Mouse (Mus musculus): Measurements from ENCODE around the gene Cd72. TPM values are rescaled to one million over a fixed set of nuclear protein-coding genes. Genes with fewer than 3 reads are reported as not detected.
A peak's percentile ranks its signal among the peaks of the same experiment; 100 is the strongest.

The Cd72 gene
- polyA plus RNA-seq, 1 experiment from 2014 or later = 0.94 TPM

GRCm38 (mm10) chr4:43418450-43418849 lies 36.0 kb downstream of the Cd72 start:
- H3K4me2 ChIP-seq = no peak overlapping the region
- 0 out of 2 replicates have a peak, but pooled peaks cover 6% of the 10 kb centered on the region for H3K36me3 ChIP-seq (replicated peaks)
- H3K4me3 ChIP-seq (replicated peaks) = no peak overlapping the region
- WGBS (ENCODE audit: insufficient replicate concordance) = 58% methylated on average over 4 of the region's 4 CpGs
- no peaks in the 10 kb centered on the region for H3K27me3 ChIP-seq
- peaks cover 10% of the 10 kb centered on the region; the same call in 1 of the 2 replicates for H3K4me1 ChIP-seq (replicated peaks)
- ATAC-seq (ENCODE audit: insufficient read depth) = no peak
- H3K9me3 ChIP-seq (replicated peaks) = no peaks in the 10 kb centered on the region
- H3K9ac ChIP-seq = no peak overlapping the region
- no peak overlapping the region for H3K27ac ChIP-seq (replicated peaks)

GRCm38 (mm10) chr4:43417269-43418062 lies 37.0 kb downstream of the Cd72 start:
- WGBS (ENCODE audit: insufficient replicate concordance) = 43% methylated on average over 16 of the region's 16 CpGs
- Histone ChIP-seq H3K4me1 (replicated peaks) (peaks cover 10% of the 10 kb centered on the region; the same call in 1 of the 2 replicates), H3K27ac (replicated peaks) (no peak overlapping the region; the same call in 1 of the 2 replicates), H3K4me3 (replicated peaks) (no peak overlapping the region), H3K9ac (no peak overlapping the region), H3K9me3 (replicated peaks) (no peaks in the 10 kb centered on the region), H3K36me3 (replicated peaks) (0 out of 2 replicates have a peak, but pooled peaks cover 6% of the 10 kb centered on the region), H3K27me3 (no peaks in the 10 kb centered on the region), H3K4me2 (no peak overlapping the region)
- ATAC-seq (ENCODE audit: insufficient read depth) = peak; percentile 47; the same call in 1 of the 2 replicates

GRCm38 (mm10) chr4:43416071-43416490 lies 38.3 kb downstream of the Cd72 start:
- Histone ChIP-seq H3K9ac (no peak overlapping the region), H3K27me3 (no peaks in the 10 kb centered on the region), H3K27ac (replicated peaks) (no peak overlapping the region), H3K36me3 (replicated peaks) (no peaks in the 10 kb centered on the region), H3K4me1 (replicated peaks) (peaks cover 10% of the 10 kb centered on the region; the same call in 1 of the 2 replicates), H3K9me3 (replicated peaks) (no peaks in the 10 kb centered on the region), H3K4me2 (no peak overlapping the region), H3K4me3 (replicated peaks) (no peak overlapping the region)
- no peak for ATAC-seq (ENCODE audit: insufficient read depth)
- WGBS (ENCODE audit: insufficient replicate concordance) = 82% methylated on average over 22 of the region's 22 CpGs

- no peak overlapping the region for H3K4me3 ChIP-seq (replicated peaks)
- H3K4me2 ChIP-seq = no peak overlapping the region
- H3K9ac ChIP-seq = no peak overlapping the region
- no peak overlapping the region for H3K27ac ChIP-seq (replicated peaks)
- no peak for ATAC-seq (ENCODE audit: insufficient read depth)
- no peaks in the 10 kb centered on the region for H3K9me3 ChIP-seq (replicated peaks)
- no peaks in the 10 kb centered on the region for H3K36me3 ChIP-seq (replicated peaks)
- WGBS (ENCODE audit: insufficient replicate concordance) = 77% methylated on average over 29 of the region's 29 CpGs
- peaks cover 8% of the 10 kb centered on the region; the same call in 1 of the 2 replicates for H3K4me1 ChIP-seq (replicated peaks)
- no peaks in the 10 kb centered on the region for H3K27me3 ChIP-seq
Measured at GRCm38 (mm10) chr4:43415221-43416070, 39.0 kb downstream of the Cd72 start.

GRCm38 (mm10) chr4:43414761-43415160 lies 39.7 kb downstream of the Cd72 start:
- no peak overlapping the region for H3K4me3 ChIP-seq (replicated peaks)
- H3K4me1 ChIP-seq (replicated peaks) = peaks cover 3% of the 10 kb centered on the region; the same call in 1 of the 2 replicates
- no peak overlapping the region for H3K4me2 ChIP-seq
- H3K27ac ChIP-seq (replicated peaks) = no peak overlapping the region
- WGBS (ENCODE audit: insufficient replicate concordance) = 76% methylated on average over 14 of the region's 14 CpGs
- no peaks in the 10 kb centered on the region for H3K9me3 ChIP-seq (replicated peaks)
- no peaks in the 10 kb centered on the region for H3K36me3 ChIP-seq (replicated peaks)
- H3K9ac ChIP-seq = no peak overlapping the region
- ATAC-seq (ENCODE audit: insufficient read depth) = no peak
- H3K27me3 ChIP-seq = no peaks in the 10 kb centered on the region

- Histone ChIP-seq H3K4me1 (replicated peaks) (no peaks in the 10 kb centered on the region), H3K27ac (replicated peaks) (no peak overlapping the region), H3K4me2 (no peak overlapping the region), H3K9ac (no peak overlapping the region), H3K27me3 (peaks cover 30% of the 10 kb centered on the region), H3K4me3 (replicated peaks) (no peak overlapping the region), H3K9me3 (replicated peaks) (no peaks in the 10 kb centered on the region), H3K36me3 (replicated peaks) (no peaks in the 10 kb centered on the region)
- 54% methylated on average over 12 of the region's 12 CpGs for WGBS (ENCODE audit: insufficient replicate concordance)
- ATAC-seq (ENCODE audit: insufficient read depth) = no peak
Measured at GRCm38 (mm10) chr4:43407071-43407920, 47.1 kb downstream of the Cd72 start.

GRCm38 (mm10) chr4:43406162-43406971 lies 48.1 kb downstream of the Cd72 start:
- H3K4me2 ChIP-seq = peak overlapping the region; percentile 35
- H3K27ac ChIP-seq (replicated peaks) = no peak overlapping the region
- ATAC-seq (ENCODE audit: insufficient read depth) = peak; percentile 52; the same call in 1 of the 2 replicates
- no peak overlapping the region for H3K9ac ChIP-seq
- H3K27me3 ChIP-seq = peaks cover 30% of the 10 kb centered on the region
- no peaks in the 10 kb centered on the region for H3K36me3 ChIP-seq (replicated peaks)
- no peaks in the 10 kb centered on the region for H3K4me1 ChIP-seq (replicated peaks)
- WGBS (ENCODE audit: insufficient replicate concordance) = 3% methylated on average over 28 of the region's 28 CpGs
- no peaks in the 10 kb centered on the region for H3K9me3 ChIP-seq (replicated peaks)
- H3K4me3 ChIP-seq (replicated peaks) = peak overlapping the region; percentile 20; the same call in 1 of the 2 replicates

- H3K36me3 ChIP-seq (replicated peaks) = no peaks in the 10 kb centered on the region
- H3K4me3 ChIP-seq (replicated peaks) = no peak overlapping the region
- no peak for ATAC-seq (ENCODE audit: insufficient read depth)
- H3K4me1 ChIP-seq (replicated peaks) = no peaks in the 10 kb centered on the region
- no peak overlapping the region for H3K27ac ChIP-seq (replicated peaks)
- H3K4me2 ChIP-seq = no peak overlapping the region
- no peak overlapping the region for H3K9ac ChIP-seq
- 70% methylated on average over 10 of the region's 10 CpGs for WGBS (ENCODE audit: insufficient replicate concordance)
- peaks cover 30% of the 10 kb centered on the region for H3K27me3 ChIP-seq
- no peaks in the 10 kb centered on the region for H3K9me3 ChIP-seq (replicated peaks)
Measured at GRCm38 (mm10) chr4:43404697-43405096, 49.7 kb downstream of the Cd72 start.

- Histone ChIP-seq H3K27me3 (peaks cover 21% of the 10 kb centered on the region), H3K27ac (replicated peaks) (no peak overlapping the region), H3K36me3 (replicated peaks) (no peaks in the 10 kb centered on the region), H3K4me1 (replicated peaks) (no peaks in the 10 kb centered on the region), H3K4me2 (no peak overlapping the region), H3K9me3 (replicated peaks) (no peaks in the 10 kb centered on the region), H3K9ac (no peak overlapping the region), H3K4me3 (replicated peaks) (no peak overlapping the region)
- no peak for ATAC-seq (ENCODE audit: insufficient read depth)
- WGBS (ENCODE audit: insufficient replicate concordance) = 48% methylated on average over 9 of the region's 9 CpGs
Measured at GRCm38 (mm10) chr4:43402212-43402611, 52.2 kb downstream of the Cd72 start.

GRCm38 (mm10) chr4:43401486-43401885 lies 52.9 kb downstream of the Cd72 start:
- Histone ChIP-seq H3K27ac (replicated peaks) (no peak overlapping the region), H3K27me3 (peaks cover 14% of the 10 kb centered on the region), H3K4me1 (replicated peaks) (no peaks in the 10 kb centered on the region), H3K4me3 (replicated peaks) (no peak overlapping the region), H3K9ac (no peak overlapping the region), H3K36me3 (replicated peaks) (no peaks in the 10 kb centered on the region), H3K9me3 (replicated peaks) (no peaks in the 10 kb centered on the region), H3K4me2 (no peak overlapping the region)
- 66% methylated on average over 10 of the region's 10 CpGs for WGBS (ENCODE audit: insufficient replicate concordance)
- no peak for ATAC-seq (ENCODE audit: insufficient read depth)

Data from liver, embryonic 15.5 days (tissue).